Mouse (Mus musculus) adrenal gland, adult 18-20 months (tissue): ENCODE measurements around the gene Cdc42bpg. TPM values are rescaled to one million over a fixed set of nuclear protein-coding genes. Genes with fewer than 3 reads are reported as not detected.
"Not testable (repeated sequence)": the region's sequence is repeated elsewhere in the genome, so short reads cannot be mapped to it uniquely, and the experiment has no call there.

Experiments used
- DNase-seq, 2 experiments: peaks; one replicate each; pipeline ENCODE4 v3.0.0; 2021 to 2022; ENCODE audit warnings: low spot score in 2 of 2
- total RNA-seq, 2 experiments: library from RNA; stranded (reverse); gene quantifications; 1 replicate in 1 of 2; 2 replicates in 1 of 2; pipeline ENCODE4 v1.2.3; 2021

Cdc42bpg gene
- total RNA-seq, 2 experiments from 2014 or later, result 15.1 to 19.3 TPM

- peak; percentile 97 to 99 for DNase-seq
Observed at GRCm38 (mm10) chr19:6276426-6277421, 29.5 kb upstream of the Cdc42bpg start, which contains the start of gene Ehd1. Gene Ehd1 (plus strand): TSS chr19:6276725.

- peak; percentile 59 to 63 for DNase-seq
Observed at GRCm38 (mm10) chr19:6277661-6278438, 28.4 kb upstream of the Cdc42bpg start.

- no peak for DNase-seq
Observed at GRCm38 (mm10) chr19:6278439-6279073, 27.7 kb upstream of the Cdc42bpg start.

- DNase-seq, result no peak
Observed at GRCm38 (mm10) chr19:6279481-6280144, 26.6 kb upstream of the Cdc42bpg start.

- DNase-seq, result no peak
Observed at GRCm38 (mm10) chr19:6280554-6280953, 25.7 kb upstream of the Cdc42bpg start.

GRCm38 (mm10) chr19:6281122-6282020 lies 24.9 kb upstream of the Cdc42bpg start:
- DNase-seq, result no peak

GRCm38 (mm10) chr19:6283001-6283400 lies 23.3 kb upstream of the Cdc42bpg start:
- no peak for DNase-seq

GRCm38 (mm10) chr19:6284502-6284901 lies 21.8 kb upstream of the Cdc42bpg start:
- no peak for DNase-seq

- DNase-seq, result no peak
Observed at GRCm38 (mm10) chr19:6285226-6285625, 21.0 kb upstream of the Cdc42bpg start.

- no peak for DNase-seq
Observed at GRCm38 (mm10) chr19:6285632-6286433, 20.4 kb upstream of the Cdc42bpg start.

- no peak for DNase-seq
Observed at GRCm38 (mm10) chr19:6286434-6287401, 19.5 kb upstream of the Cdc42bpg start.

GRCm38 (mm10) chr19:6288236-6288894 lies 17.9 kb upstream of the Cdc42bpg start:
- DNase-seq, result no peak

- DNase-seq, result no peak
Observed at GRCm38 (mm10) chr19:6289696-6290238, 16.5 kb upstream of the Cdc42bpg start.

- not testable (repeated sequence) for DNase-seq
Observed at GRCm38 (mm10) chr19:6290720-6291116, 15.5 kb upstream of the Cdc42bpg start.

GRCm38 (mm10) chr19:6291117-6291781 lies 15.0 kb upstream of the Cdc42bpg start:
- no peak for DNase-seq

- DNase-seq, result no peak
Observed at GRCm38 (mm10) chr19:6292262-6292661, 14.0 kb upstream of the Cdc42bpg start.
